Mouse (Mus musculus): ENCODE measurements at regions not wholly inside any gene's neighbourhood (a gene's known extent, or its start where the extent isn't known, plus 50 kb on each side); places are given as distances from the start of the nearest gene placed in this dataset.

DNA sequence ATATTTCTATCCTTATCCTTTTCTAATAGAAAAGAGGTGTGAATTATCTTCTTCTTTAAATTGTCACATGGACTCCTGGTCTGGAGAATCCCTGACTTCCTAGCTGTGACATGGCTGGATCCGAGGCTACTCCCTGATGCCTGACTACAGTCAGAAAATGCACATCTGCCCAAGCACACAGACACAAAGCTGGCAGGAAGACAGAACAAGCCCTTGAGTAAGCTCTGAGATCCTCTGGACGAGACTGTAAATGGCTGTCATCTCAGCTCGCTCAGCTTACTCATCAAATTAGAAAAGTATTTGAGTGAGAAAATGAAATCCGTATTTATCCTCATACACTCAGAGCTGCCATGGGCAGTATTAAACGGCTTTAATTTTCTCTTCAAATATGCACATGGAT is 521.0 kb upstream of the Intu start:
- no peak for TF ChIP-seq EP300 (optimal IDR thresholded peaks at IDR 0.05)
- no peak for TF ChIP-seq CTCF (IDR thresholded peaks at IDR 0.05; ENCODE audit: low read depth)
- Histone ChIP-seq H3K4me1 (replicated peaks; ENCODE audit: control insufficient read depth, insufficient read depth) (no peaks in the 10 kb centered on the region), H3K4me3 (ENCODE audit: low read depth, low read length) (no peak overlapping the region), H3K36me3 (ENCODE audit: control insufficient read depth, insufficient read depth, low read length) (no peaks in the 10 kb centered on the region), H3K27ac (replicated peaks) (no peak overlapping the region), H3K9ac (ENCODE audit: low read length) (no peak overlapping the region), H3K4me2 (replicated peaks; ENCODE audit: low read depth) (no peak overlapping the region), H3K9me3 (ENCODE audit: control insufficient read depth, low read length) (no peaks in the 10 kb centered on the region), H3K27me3 (ENCODE audit: control insufficient read depth, insufficient read depth, low read length) (no peaks in the 10 kb centered on the region)
- 62% methylated on average over 5 of the region's 5 CpGs for WGBS
- DNase-seq (ENCODE audit: low spot score), result no peak
- no peak for ATAC-seq (ENCODE audit: low FRiP score, low TSS enrichment)

DNA sequence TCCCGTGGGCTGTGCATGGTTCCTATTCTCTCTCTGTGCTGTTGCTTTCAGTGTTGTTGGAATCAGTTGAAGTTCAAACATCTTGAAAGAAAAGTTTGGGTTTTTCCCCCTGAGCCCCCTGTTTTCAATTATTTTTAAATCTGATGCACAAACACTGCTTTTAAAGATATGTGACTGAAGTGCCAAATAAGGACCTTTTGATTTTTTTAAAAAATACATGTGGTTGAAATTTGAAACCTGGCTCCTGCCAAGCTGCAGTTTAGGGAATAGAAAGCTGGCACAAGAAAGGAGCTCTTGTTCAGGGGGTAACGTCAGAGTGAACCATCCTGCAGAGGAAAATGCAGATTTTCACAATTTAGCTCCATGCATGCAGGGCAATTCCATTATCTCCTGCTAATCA is 509.4 kb upstream of the Intu start:
- TF ChIP-seq EP300 (optimal IDR thresholded peaks at IDR 0.05) (no peak), CTCF (IDR thresholded peaks at IDR 0.05; ENCODE audit: low read depth) (no peak)
- Histone ChIP-seq H3K4me1 (replicated peaks; ENCODE audit: control insufficient read depth, insufficient read depth) (no peaks in the 10 kb centered on the region), H3K36me3 (ENCODE audit: control insufficient read depth, insufficient read depth, low read length) (no peaks in the 10 kb centered on the region), H3K9ac (ENCODE audit: low read length) (no peak overlapping the region), H3K4me2 (replicated peaks; ENCODE audit: low read depth) (no peak overlapping the region), H3K27me3 (ENCODE audit: control insufficient read depth, insufficient read depth, low read length) (no peaks in the 10 kb centered on the region), H3K4me3 (ENCODE audit: low read depth, low read length) (no peak overlapping the region), H3K9me3 (ENCODE audit: control insufficient read depth, low read length) (no peaks in the 10 kb centered on the region), H3K27ac (replicated peaks) (no peak overlapping the region)
- WGBS, result 32% methylated on average over 2 of the region's 2 CpGs
- DNase-seq (ENCODE audit: low spot score), result no peak
- no peak for ATAC-seq (ENCODE audit: low FRiP score, low TSS enrichment)

DNA sequence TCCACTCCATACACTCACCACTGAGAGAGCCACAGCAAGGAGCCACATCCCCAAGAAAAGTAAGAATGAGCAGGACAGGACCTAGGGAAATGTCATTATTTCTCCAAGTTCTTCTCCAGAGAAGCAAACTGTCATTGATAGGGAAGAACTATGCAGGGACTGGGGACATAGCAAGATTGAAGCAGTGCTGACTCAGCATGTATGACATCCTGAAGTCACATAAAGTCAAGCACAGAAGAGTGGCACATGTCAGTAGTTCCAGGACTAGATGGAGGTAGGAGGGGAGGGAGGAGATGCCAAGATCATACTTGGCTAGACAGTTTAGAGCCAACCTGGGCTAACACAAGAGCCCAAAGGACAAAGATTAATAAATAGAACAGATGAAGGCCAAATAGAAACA is 503.4 kb upstream of the Intu start:
- ATAC-seq (ENCODE audit: low FRiP score, low TSS enrichment), result no peak
- DNase-seq (ENCODE audit: low spot score), result no peak
- H3K9me3 ChIP-seq (ENCODE audit: control insufficient read depth, low read length), result no peaks in the 10 kb centered on the region
- no peaks in the 10 kb centered on the region for H3K4me1 ChIP-seq (replicated peaks; ENCODE audit: control insufficient read depth, insufficient read depth)
- TF ChIP-seq EP300 (optimal IDR thresholded peaks at IDR 0.05) (no peak), CTCF (IDR thresholded peaks at IDR 0.05; ENCODE audit: low read depth) (no peak)
- H3K27me3 ChIP-seq (ENCODE audit: control insufficient read depth, insufficient read depth, low read length), result no peaks in the 10 kb centered on the region
- H3K9ac ChIP-seq (ENCODE audit: low read length), result no peak overlapping the region
- H3K36me3 ChIP-seq (ENCODE audit: control insufficient read depth, insufficient read depth, low read length), result no peaks in the 10 kb centered on the region
- H3K4me2 ChIP-seq (replicated peaks; ENCODE audit: low read depth), result no peak overlapping the region
- no peak overlapping the region for H3K27ac ChIP-seq (replicated peaks)
- H3K4me3 ChIP-seq (ENCODE audit: low read depth, low read length), result no peak overlapping the region

DNA sequence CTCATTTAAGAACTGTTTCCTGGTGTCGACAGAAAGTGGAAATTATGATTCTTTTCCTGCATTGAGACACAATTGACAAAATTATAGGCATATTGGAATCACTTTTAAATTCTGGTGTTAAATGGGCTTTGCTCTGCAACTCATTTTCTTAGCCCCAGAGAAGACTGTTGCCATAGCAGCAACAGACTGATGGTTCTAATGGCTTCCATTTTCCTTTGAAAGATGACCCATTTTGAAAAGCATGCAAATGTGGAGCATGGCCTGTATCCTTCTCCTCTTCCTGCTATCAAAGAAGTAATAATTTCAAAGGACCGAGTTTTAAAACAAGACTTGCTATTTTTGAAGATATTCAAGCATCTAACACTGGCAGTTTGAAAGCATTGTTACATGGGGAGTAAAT is 494.9 kb upstream of the Intu start:
- no peak for TF ChIP-seq EP300 (optimal IDR thresholded peaks at IDR 0.05)
- no peak for TF ChIP-seq CTCF (IDR thresholded peaks at IDR 0.05; ENCODE audit: low read depth)
- H3K4me3 ChIP-seq (ENCODE audit: low read depth, low read length), result no peak overlapping the region
- H3K27me3 ChIP-seq (ENCODE audit: control insufficient read depth, insufficient read depth, low read length), result no peaks in the 10 kb centered on the region
- ATAC-seq (ENCODE audit: low FRiP score, low TSS enrichment), result no peak
- DNase-seq (ENCODE audit: low spot score), result no peak
- 79% methylated on average over 2 of the region's 2 CpGs for WGBS
- no peaks in the 10 kb centered on the region for H3K9me3 ChIP-seq (ENCODE audit: control insufficient read depth, low read length)
- no peak overlapping the region for H3K27ac ChIP-seq (replicated peaks)
- no peaks in the 10 kb centered on the region for H3K4me1 ChIP-seq (replicated peaks; ENCODE audit: control insufficient read depth, insufficient read depth)
- no peaks in the 10 kb centered on the region for H3K36me3 ChIP-seq (ENCODE audit: control insufficient read depth, insufficient read depth, low read length)
- H3K9ac ChIP-seq (ENCODE audit: low read length), result no peak overlapping the region
- H3K4me2 ChIP-seq (replicated peaks; ENCODE audit: low read depth), result no peak overlapping the region

DNA sequence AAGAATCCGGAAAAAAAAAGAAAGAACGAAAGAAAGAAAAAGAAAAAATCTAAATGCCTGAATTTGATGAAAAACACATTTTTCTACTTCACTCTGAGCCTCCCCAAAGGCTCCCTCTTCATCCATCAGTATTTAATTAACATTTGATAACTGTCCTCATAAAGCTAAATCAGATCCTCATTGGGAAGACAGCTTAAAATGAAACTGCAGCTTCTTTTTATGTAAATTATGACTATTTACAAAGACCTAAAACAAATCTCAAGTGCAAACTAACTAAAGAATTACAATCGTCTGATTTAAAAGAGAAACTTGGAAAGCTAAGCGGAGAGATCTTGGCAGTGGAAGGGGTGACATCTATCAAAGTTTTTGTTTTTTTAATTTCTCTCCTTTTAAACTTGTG is 481.4 kb upstream of the Intu start:
- WGBS, result 46% methylated on average over 4 of the region's 4 CpGs
- TF ChIP-seq CTCF (IDR thresholded peaks at IDR 0.05; ENCODE audit: low read depth) (no peak), EP300 (optimal IDR thresholded peaks at IDR 0.05) (no peak)
- no peaks in the 10 kb centered on the region for H3K4me1 ChIP-seq (replicated peaks; ENCODE audit: control insufficient read depth, insufficient read depth)
- DNase-seq (ENCODE audit: low spot score) (no peak), ATAC-seq (ENCODE audit: low FRiP score, low TSS enrichment) (no peak)
- H3K36me3 ChIP-seq (ENCODE audit: control insufficient read depth, insufficient read depth, low read length), result no peaks in the 10 kb centered on the region
- no peaks in the 10 kb centered on the region for H3K9me3 ChIP-seq (ENCODE audit: control insufficient read depth, low read length)
- H3K27ac ChIP-seq (replicated peaks), result no peak overlapping the region
- no peak overlapping the region for H3K9ac ChIP-seq (ENCODE audit: low read length)
- H3K27me3 ChIP-seq (ENCODE audit: control insufficient read depth, insufficient read depth, low read length), result no peaks in the 10 kb centered on the region
- no peak overlapping the region for H3K4me2 ChIP-seq (replicated peaks; ENCODE audit: low read depth)
- H3K4me3 ChIP-seq (ENCODE audit: low read depth, low read length), result no peak overlapping the region

DNA sequence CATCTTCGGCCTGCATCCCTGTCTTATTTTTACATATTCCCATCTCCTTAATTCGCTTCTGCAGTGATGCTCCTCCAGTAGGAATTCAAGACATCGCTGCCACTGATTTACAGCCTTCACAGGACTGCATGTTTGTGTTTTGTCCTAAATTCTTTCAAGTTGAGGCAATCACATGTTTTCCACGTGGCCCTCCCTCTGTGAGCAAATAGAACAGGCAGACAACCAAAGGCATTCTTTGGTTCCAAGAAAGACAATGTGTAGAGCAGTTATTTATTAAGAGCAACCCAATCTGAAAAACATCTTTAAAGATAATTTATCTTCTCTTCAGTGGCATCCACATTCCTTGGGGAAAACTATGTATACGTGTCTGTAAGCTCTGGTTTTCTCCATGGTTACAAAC is 472.8 kb upstream of the Intu start:
- Histone ChIP-seq H3K4me3 (ENCODE audit: low read depth, low read length) (no peak overlapping the region), H3K4me1 (replicated peaks; ENCODE audit: control insufficient read depth, insufficient read depth) (no peaks in the 10 kb centered on the region), H3K9me3 (ENCODE audit: control insufficient read depth, low read length) (no peaks in the 10 kb centered on the region), H3K27me3 (ENCODE audit: control insufficient read depth, insufficient read depth, low read length) (no peaks in the 10 kb centered on the region), H3K9ac (ENCODE audit: low read length) (no peak overlapping the region), H3K4me2 (replicated peaks; ENCODE audit: low read depth) (no peak overlapping the region), H3K36me3 (ENCODE audit: control insufficient read depth, insufficient read depth, low read length) (no peaks in the 10 kb centered on the region), H3K27ac (replicated peaks) (no peak overlapping the region)
- ATAC-seq (ENCODE audit: low FRiP score, low TSS enrichment) (no peak), DNase-seq (ENCODE audit: low spot score) (no peak)
- 56% methylated on average over 5 of the region's 5 CpGs for WGBS
- no peak for TF ChIP-seq EP300 (optimal IDR thresholded peaks at IDR 0.05)
- TF ChIP-seq CTCF (IDR thresholded peaks at IDR 0.05; ENCODE audit: low read depth), result no peak

Measured in stomach, postnatal 0 days (tissue).